Mouse (Mus musculus) CD4-positive naive resting alpha-beta T cell, adult 76 days (primary cell): ENCODE results near the gene Rnf39. TPM values are rescaled to one million over a fixed set of nuclear protein-coding genes. Genes with fewer than 3 reads are reported as not detected.

Source experiments
- total RNA-seq: library from RNA; stranded (reverse); gene quantifications from one replicate; pipeline ENCODE4 v1.2.4, GENCODE M21; 2023

Rnf39 gene
- 1.4 TPM for total RNA-seq

DNA sequence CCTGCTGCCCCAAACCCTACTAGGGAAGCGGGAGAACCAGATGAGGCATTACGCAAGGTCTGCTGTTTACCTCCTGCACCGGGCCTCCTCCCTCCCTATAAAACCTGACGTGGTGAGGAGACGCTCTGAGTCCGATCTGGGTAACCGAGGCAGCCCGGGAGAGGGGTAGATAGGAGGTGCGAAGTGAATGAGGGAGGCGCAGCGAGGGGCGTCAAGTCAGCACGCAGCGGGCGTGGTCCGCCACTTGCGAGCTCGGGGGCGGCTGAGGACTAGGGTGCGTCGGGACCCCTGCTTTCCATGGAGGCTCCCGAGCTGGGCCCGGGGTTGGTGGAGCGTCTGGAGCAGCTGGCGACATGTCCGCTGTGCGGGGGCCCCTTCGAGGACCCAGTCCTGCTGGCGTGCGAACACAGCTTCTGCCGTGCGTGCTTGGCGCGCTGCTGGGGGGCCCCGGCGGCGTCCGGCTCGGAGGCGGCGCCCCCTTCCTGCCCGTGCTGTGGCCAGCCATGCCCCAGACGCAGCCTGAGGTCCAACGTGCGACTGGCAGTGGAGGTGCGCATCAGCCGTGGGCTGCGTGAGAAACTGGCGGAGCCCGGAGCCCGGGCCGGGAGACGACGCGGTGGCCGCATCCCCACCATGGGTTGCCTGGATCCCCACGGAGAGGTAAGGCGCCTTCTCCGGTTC, at the start of gene Rnf39:
Gene Rnf39 (plus strand): TSS at position 128 of the 681 bp plus-strand sequence.

DNA sequence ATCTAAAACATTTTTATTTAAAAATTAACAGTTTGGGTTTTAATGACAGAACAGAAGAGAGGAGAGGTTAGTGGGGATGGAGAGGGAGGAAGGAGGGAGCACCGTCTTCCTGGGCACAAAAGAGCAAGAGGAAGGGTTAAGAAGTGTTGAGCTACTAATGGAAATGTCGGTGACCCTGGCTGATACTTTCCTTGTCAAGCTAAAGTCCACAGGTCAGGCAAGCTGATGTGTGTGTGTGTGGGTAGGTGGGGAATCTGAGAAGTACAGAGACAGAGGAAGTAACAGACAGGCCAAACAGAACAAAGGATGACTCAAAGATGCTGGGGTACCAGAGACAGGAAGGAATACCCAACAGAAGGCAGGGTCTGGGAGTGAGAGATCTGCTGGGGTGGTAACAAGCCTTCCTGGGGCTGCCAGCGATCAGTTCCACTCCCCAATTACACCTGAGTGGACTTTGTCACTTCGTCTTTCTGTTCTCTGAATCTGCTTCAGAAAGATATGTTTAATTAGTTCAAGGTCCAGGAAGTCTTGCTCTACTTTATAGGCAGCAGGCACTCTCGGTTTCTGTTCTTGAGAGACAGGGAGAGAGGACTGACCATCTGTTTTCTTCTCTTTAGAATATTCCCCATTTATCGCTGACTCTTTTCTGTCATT, 45.0 kb upstream of the Rnf39 start, which contains the start of gene Trim31:
Gene Trim31 (plus strand): TSS at position 567 of the 654 bp plus-strand sequence.

DNA sequence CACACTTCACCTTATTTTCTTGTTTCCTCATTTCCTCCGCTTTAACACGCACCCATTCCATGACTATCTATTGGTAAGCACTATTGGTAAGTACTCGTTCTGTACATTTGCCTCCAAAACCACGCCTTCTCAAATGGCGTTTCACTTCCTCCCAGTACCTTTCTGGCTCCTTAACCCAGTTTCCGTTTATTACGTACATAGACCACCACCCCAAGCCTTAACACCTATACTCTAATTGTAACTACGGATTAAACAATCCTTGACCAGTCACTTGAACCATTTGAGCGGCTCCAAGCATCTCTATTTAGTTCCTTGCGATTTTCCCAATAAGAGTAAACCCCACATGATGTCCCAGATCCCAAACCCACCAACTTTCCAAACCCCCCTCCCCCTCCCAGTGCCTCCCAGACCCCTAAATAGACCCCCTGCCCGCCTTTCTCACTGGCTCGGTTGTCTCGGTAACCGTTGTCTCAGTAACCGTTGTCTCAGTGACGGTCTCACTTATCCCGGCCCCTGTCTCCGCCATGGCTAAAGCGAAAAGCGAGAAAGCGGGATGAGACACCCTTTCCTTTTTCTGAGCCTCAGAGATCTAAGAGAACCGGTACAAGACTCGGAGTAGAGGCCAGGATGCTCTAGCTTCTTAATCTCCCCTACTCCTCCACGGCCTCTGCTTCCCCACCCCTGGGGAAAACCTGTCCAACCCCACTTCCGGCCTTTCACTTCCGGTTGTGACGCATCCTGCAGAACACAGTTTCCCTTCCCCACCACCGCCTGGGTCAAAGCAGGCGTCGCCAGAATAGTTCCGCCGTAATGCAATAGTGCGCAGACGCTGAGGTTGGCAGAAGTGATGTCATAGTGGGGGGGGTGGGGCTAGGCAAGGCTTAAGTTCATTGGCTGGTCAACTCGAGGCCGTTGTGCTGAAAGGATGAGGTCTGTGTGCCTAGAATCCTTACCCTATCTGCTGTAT, 8.5 kb downstream of the Rnf39 start, which contains the start of gene Ppp1r11:
Gene Ppp1r11 (minus strand): TSS at position 761 of the 967 bp plus-strand sequence.

DNA sequence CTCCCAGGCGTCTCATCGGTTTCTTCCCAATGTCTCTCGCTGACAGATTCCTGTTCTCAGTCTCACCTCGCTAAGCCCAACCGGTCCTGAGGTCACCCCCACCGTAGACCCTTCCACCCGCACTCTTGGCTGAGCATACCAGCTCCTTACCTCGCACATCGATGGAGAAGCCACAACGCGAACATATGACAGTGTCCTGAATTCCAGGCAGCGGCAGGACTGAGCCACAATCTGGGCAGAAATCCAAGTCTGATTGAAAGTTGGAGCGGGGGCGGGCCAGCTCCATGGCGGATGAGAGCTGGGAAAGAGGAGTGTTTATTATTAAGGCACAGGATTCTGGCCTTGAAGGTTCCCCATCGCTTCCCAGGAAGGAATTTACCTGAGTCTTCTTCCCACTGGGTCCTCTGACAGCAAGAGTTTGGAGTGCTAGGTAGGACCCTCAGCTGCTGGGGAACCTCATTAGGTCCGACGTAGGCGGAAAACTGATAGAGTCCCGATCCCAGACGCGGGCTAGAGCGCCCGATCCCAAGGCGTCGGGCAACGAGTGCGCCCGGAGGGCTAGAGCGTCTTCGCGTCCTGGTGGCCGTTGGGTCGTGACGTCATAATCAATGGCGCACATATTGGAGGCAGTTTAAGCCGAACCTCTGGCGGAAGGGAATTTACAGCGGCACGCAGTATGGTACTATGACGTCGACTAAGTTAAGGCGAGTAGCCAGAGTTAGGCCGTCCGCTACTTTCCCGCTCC, 15.5 kb downstream of the Rnf39 start, which contains the start of the genes Znrd1 and Znrd1as:
Gene Znrd1 (minus strand): TSS at position 561 of the 745 bp plus-strand sequence.
Gene Znrd1as (plus strand): TSS at position 594 of the 745 bp plus-strand sequence.

DNA sequence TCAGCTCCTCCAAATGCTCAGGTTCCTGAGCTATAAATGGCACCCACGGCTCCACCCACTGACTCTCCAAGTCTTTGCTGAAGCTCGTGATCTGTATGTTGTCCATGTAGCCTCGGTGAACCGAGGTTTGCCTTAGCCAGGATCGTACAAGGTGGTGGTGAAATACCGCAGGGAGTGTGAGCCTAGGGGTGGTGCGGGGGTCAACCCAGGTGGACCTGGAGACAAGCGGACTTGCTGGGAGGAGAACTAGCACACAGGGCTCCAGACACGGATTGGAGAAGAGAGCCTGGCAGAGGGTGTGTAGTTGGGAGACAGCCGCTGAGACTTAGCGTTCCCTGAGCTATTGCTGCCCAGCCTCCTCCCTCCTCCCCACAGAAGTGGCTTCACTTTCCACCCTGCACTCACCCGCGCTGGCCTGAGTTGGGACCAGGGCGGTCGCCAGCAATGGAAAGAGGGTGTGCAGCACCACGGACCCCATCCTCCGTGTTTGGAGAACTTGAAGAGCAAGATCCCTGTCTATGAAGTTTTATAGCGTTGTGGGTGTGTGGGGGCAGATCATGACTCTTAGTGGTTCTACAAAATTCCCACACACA, 38.6 kb downstream of the Rnf39 start, which contains the start of gene 2410137M14Rik:
Gene 2410137M14Rik (minus strand): TSS at position 17 of the 593 bp plus-strand sequence.

DNA sequence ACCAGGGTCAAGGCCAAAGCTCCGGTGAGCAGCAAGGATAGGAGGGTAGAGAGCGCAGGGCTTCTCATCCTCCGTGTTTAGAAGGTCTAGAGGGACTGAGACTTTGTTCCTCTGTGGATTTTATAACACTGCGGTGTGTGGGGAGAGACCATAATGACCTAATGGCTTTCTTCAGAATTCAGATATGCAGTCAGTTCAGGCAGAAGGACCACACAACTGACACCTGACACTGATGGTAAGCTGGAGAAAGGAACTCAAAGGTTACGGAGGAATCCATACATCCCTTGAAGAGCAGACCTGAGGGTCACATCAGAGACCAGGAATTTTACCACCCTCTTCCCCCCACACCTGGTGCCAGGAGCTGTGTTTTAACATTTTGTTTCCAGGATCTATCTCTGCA, 46.7 kb downstream of the Rnf39 start, which contains the start of gene H2-M5:
Gene H2-M5 (minus strand): TSS at position 101 of the 400 bp plus-strand sequence.

Other genes with a start within 250 kb of the Rnf39 start
- gene H2-M10.5, start 170.0 kb upstream of the Rnf39 start, total RNA-seq, result not detected
- not detected for gene H2-M10.6, start 130.7 kb upstream of the Rnf39 start, total RNA-seq
- gene Trim26, start 105.8 kb upstream of the Rnf39 start, total RNA-seq, result 125 TPM
- not detected for gene Trim15, start 75.7 kb upstream of the Rnf39 start, total RNA-seq
- gene Trim10, start 73.3 kb upstream of the Rnf39 start, total RNA-seq, result 2.6 TPM
- gene Trim40, start 52.8 kb upstream of the Rnf39 start, total RNA-seq, result not detected
- not detected for gene Trim31, start 44.8 kb upstream of the Rnf39 start, total RNA-seq
- gene Ppp1r11, start 8.8 kb downstream of the Rnf39 start, total RNA-seq, result 70.8 TPM
- gene Znrd1, start 15.6 kb downstream of the Rnf39 start, total RNA-seq, result 64.3 TPM
- 1.7 TPM for gene Znrd1as, start 15.7 kb downstream of the Rnf39 start, total RNA-seq
- not detected for gene 2410137M14Rik, start 38.3 kb downstream of the Rnf39 start, total RNA-seq
- not detected for gene H2-M5, start 46.6 kb downstream of the Rnf39 start, total RNA-seq
- not detected for gene Zfp57, start 58.2 kb downstream of the Rnf39 start, total RNA-seq
- gene Mog, start 80.5 kb downstream of the Rnf39 start, total RNA-seq, result not detected
- 112 TPM for gene Gabbr1, start 103.0 kb downstream of the Rnf39 start, total RNA-seq
- gene Olfr90, start 145.6 kb downstream of the Rnf39 start, total RNA-seq, result 0.21 TPM
- not detected for gene Olfr91, start 155.4 kb downstream of the Rnf39 start, total RNA-seq
- not detected for gene Olfr92, start 177.2 kb downstream of the Rnf39 start, total RNA-seq
- gene Olfr93, start 218.6 kb downstream of the Rnf39 start, total RNA-seq, result not detected